ENCODE assay signal across 10 mouse cellular contexts in the genomic region with DNA sequence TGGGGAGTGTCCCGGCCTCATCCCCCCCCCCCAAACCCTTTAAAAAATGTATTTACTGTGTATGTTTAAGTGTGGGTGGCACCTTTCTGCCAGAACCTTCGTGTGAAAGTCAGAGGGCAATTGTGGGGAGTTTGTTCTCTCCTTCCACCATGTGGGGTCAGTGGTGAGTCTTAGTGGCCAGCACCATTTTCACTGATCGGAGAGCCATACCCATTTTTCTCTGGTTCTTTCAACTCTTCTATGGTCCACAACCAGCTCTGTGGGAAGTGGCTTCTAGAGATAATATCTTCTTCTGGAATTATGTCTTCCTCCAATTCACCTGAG. TPM values are rescaled to one million over a fixed set of nuclear protein-coding genes. Genes with fewer than 3 reads are reported as not detected.
DNase-seq lines count a peak whose midpoint lies in the region; ATAC-seq and TF ChIP-seq lines count a peak whose summit lies in the region.
"Had no signal": no experiment of that assay in that cellular context is flagged by ENCODE, and none has a peak within 500 bp of the region (broad histone marks: within the 10 kb centered on the region; RNA-seq: fewer than 3 reads in every experiment).

No protein-coding gene starts in this region.

- intact Hi-C loops in left cerebral cortex, postnatal 36 days (cut with DNase I): loop anchor here (2.0 to 5.0 kb wide), 2 partner anchors 57 to 115 kb away; a partner anchor contains a TSS

- no peak for ATAC-seq in heart, postnatal 0 days (ENCODE audit: insufficient read depth, low read depth)
- peak; percentile 50 for ATAC-seq in CD4-positive, CD25-positive, alpha-beta regulatory T cell, adult 4 months

- TF ChIP-seq CTCF in heart, postnatal 0 days (IDR thresholded peaks at IDR 0.05; ENCODE audit: low read depth): peak; percentile 52
- peak; percentile 57 for TF ChIP-seq CTCF in bone marrow, adult 2 months (IDR thresholded peaks at IDR 0.05; ENCODE audit: control insufficient read depth, insufficient read depth, low read length)
- TF ChIP-seq CTCF in spleen, adult 2 months (IDR thresholded peaks at IDR 0.05; ENCODE audit: extremely low read depth, insufficient read depth, insufficient read length, insufficient replicate concordance): peak; percentile 53; the same call in 1 of the 2 replicates

- no peak overlapping the region for H3K27ac ChIP-seq in heart, postnatal 0 days (ENCODE audit: low read depth)
- H3K27ac ChIP-seq in heart, embryonic 10.5 days: no peak overlapping the region
- no peak overlapping the region for H3K27ac ChIP-seq in bone marrow, adult 2 months (ENCODE audit: control insufficient read depth, insufficient read depth, low read depth, low read length, poor library complexity)
- H3K27ac ChIP-seq in spleen, adult 2 months (ENCODE audit: insufficient read depth, low read length): no peak overlapping the region
- H3K27ac ChIP-seq: embryonic facial prominence, embryonic 13.5 days; limb, embryonic 13.5 days had no signal

- H3K4me2 ChIP-seq in heart, postnatal 0 days (ENCODE audit: low read depth, low read length): no peak overlapping the region
- H3K4me2 ChIP-seq: embryonic facial prominence, embryonic 13.5 days; limb, embryonic 13.5 days had no signal

- TF ChIP-seq POLR2A in bone marrow, adult 2 months (IDR thresholded peaks at IDR 0.05; ENCODE audit: borderline replicate concordance, control insufficient read depth, low read depth, low read length): no peak
- no peak for TF ChIP-seq POLR2A in spleen, adult 2 months (IDR thresholded peaks at IDR 0.05; ENCODE audit: low read depth, low read length)

- H3K4me3 ChIP-seq in heart, postnatal 0 days (ENCODE audit: low read depth, low read length): no peak overlapping the region
- no peak overlapping the region for H3K4me3 ChIP-seq in heart, embryonic 10.5 days
- H3K4me3 ChIP-seq in bone marrow, adult 2 months (replicated peaks; ENCODE audit: control insufficient read depth, low read depth, low read length): no peak overlapping the region
- no peak overlapping the region for H3K4me3 ChIP-seq in spleen, adult 2 months (ENCODE audit: extremely low read depth, insufficient read depth, insufficient read length)
- H3K4me3 ChIP-seq: embryonic facial prominence, embryonic 13.5 days; limb, embryonic 13.5 days had no signal

- H3K4me1 ChIP-seq in heart, postnatal 0 days (ENCODE audit: control insufficient read depth, insufficient read depth): no peaks in the 10 kb centered on the region
- no peaks in the 10 kb centered on the region for H3K4me1 ChIP-seq in heart, embryonic 10.5 days
- no peaks in the 10 kb centered on the region for H3K4me1 ChIP-seq in bone marrow, adult 2 months (ENCODE audit: control insufficient read depth, insufficient read depth, low read length)
- no peaks in the 10 kb centered on the region; the same call in 1 of the 2 replicates for H3K4me1 ChIP-seq in spleen, adult 2 months (ENCODE audit: control insufficient read depth, insufficient read depth, insufficient read length)
- H3K4me1 ChIP-seq: embryonic facial prominence, embryonic 13.5 days; limb, embryonic 13.5 days had no signal

- 14% methylated on average over 3 of the region's 3 CpGs for WGBS in heart, postnatal 0 days
- WGBS in heart, embryonic 10.5 days: 21% methylated on average over 3 of the region's 3 CpGs
- 18% methylated on average over 3 of the region's 3 CpGs for WGBS in bone marrow, adult 2 months
- 21% methylated on average over 3 of the region's 3 CpGs for WGBS in spleen, adult 2 months

- DNase-seq in heart, postnatal 0 days (ENCODE audit: low spot score): peak; percentile 18
- DNase-seq in heart, embryonic 10.5 days (ENCODE audit: low spot score): no peak
- peak; percentile 59 to 76 for DNase-seq in kidney, postnatal 36 days
- peak; percentile 29 to 43 for DNase-seq in spleen, adult 2 months (ENCODE audit: low read depth in 1 of 2, low spot score in 2 of 2)
- DNase-seq in ovary, postnatal 10 days (ENCODE audit: low spot score): no peak
- DNase-seq in left cerebral cortex, postnatal 36 days (ENCODE audit: low spot score in 2 of 2): no peak

- 0 out of 2 replicates have a peak, but pooled peaks cover 6% of the 10 kb centered on the region for H3K27me3 ChIP-seq in heart, postnatal 0 days (ENCODE audit: control insufficient read depth, insufficient read depth, low read length)
- H3K27me3 ChIP-seq in heart, embryonic 10.5 days (ENCODE audit: insufficient read depth, poor library complexity, severe bottlenecking): peaks cover 36% of the 10 kb centered on the region
- no peaks in the 10 kb centered on the region for H3K27me3 ChIP-seq in spleen, adult 2 months (ENCODE audit: control insufficient read depth, insufficient read depth, low read length)

- no peaks in the 10 kb centered on the region for H3K9me3 ChIP-seq in heart, postnatal 0 days (replicated peaks; ENCODE audit: control insufficient read depth, low read length)
- H3K9me3 ChIP-seq in heart, embryonic 10.5 days: no peaks in the 10 kb centered on the region
- H3K9me3 ChIP-seq: embryonic facial prominence, embryonic 13.5 days; limb, embryonic 13.5 days had no signal

- H3K36me3 ChIP-seq in heart, postnatal 0 days (replicated peaks; ENCODE audit: control insufficient read depth, insufficient read depth, low read length): no peaks in the 10 kb centered on the region
- no peaks in the 10 kb centered on the region for H3K36me3 ChIP-seq in heart, embryonic 10.5 days
- H3K36me3 ChIP-seq in spleen, adult 2 months (ENCODE audit: control insufficient read depth, insufficient read depth, low read length): no peaks in the 10 kb centered on the region
- H3K36me3 ChIP-seq: embryonic facial prominence, embryonic 13.5 days; limb, embryonic 13.5 days had no signal

- H3K9ac ChIP-seq in heart, postnatal 0 days (replicated peaks; ENCODE audit: low read depth, low read length): no peak overlapping the region
- H3K9ac ChIP-seq: embryonic facial prominence, embryonic 13.5 days; limb, embryonic 13.5 days had no signal

- TF ChIP-seq EP300 in heart, postnatal 0 days (IDR thresholded peaks at IDR 0.05; ENCODE audit: low read depth): no peak

RNA-seq across cellular contexts. Expression of a gene that starts 8.1 kb away (rescaled TPM):
- 32.5 and 41.7 TPM in 2 replicates for total RNA-seq in heart, postnatal 0 days (2014; rRNA removed; ENCODE audit: low replicate concordance)
- polyA plus RNA-seq in heart, postnatal 0 days (2015; fragmentation: Nextera tagmentation; extraction: Ambion mirVana): 23.4 and 25.6 TPM in 2 replicates
- polyA plus RNA-seq in heart, embryonic 10.5 days (2016; fragmentation: Nextera tagmentation; extraction: Ambion mirVana): 0.46 and 5.3 TPM in 2 replicates
- 1 to 10 TPM in 1 of 2 experiments, under 1 TPM in 1; 0.85 to 1.3 TPM for polyA plus RNA-seq in CD4-positive, CD25-positive, alpha-beta regulatory T cell, adult 4 months (2017; shearing (Covaris generic))
- 68.1 and 221 TPM in 2 replicates for polyA plus RNA-seq in bone marrow, adult 2 months (2011; ENCODE audit: insufficient read depth, insufficient read length, low replicate concordance, missing spikeins)
- 160 and 170 TPM in 2 replicates for polyA plus RNA-seq in spleen, adult 2 months (2012; rRNA removed)
- total RNA-seq in left cerebral cortex, postnatal 36 days (2021): under 1 TPM; 0.59 to 0.74 TPM

RNA-seq across cellular contexts. Expression of a gene that starts 25.9 kb away (rescaled TPM):
- not detected in 2 replicates for total RNA-seq in heart, postnatal 0 days (2014; rRNA removed; ENCODE audit: low replicate concordance)
- polyA plus RNA-seq in heart, postnatal 0 days (2015; fragmentation: Nextera tagmentation; extraction: Ambion mirVana): not detected in 2 replicates
- 0.27 and 0.28 TPM in 2 replicates for polyA plus RNA-seq in heart, embryonic 10.5 days (2016; fragmentation: Nextera tagmentation; extraction: Ambion mirVana)
- polyA plus RNA-seq in CD4-positive, CD25-positive, alpha-beta regulatory T cell, adult 4 months (2017; shearing (Covaris generic)): 10 to 100 TPM in 1 of 2 experiments, 1 to 10 TPM in 1; 5.9 to 11.7 TPM
- polyA plus RNA-seq in bone marrow, adult 2 months (2011; ENCODE audit: insufficient read depth, insufficient read length, low replicate concordance, missing spikeins): 7.0 and 12.8 TPM in 2 replicates
- polyA plus RNA-seq in spleen, adult 2 months (2012; rRNA removed): 6.1 and 7.9 TPM in 2 replicates
- total RNA-seq in left cerebral cortex, postnatal 36 days (2021): not detected
- polyA plus RNA-seq: embryonic facial prominence, embryonic 13.5 days had no signal

RNA-seq across cellular contexts. Expression of a gene that starts 28.4 kb away (rescaled TPM):
- total RNA-seq in heart, postnatal 0 days (2014; rRNA removed; ENCODE audit: low replicate concordance): 30.1 and 41.2 TPM in 2 replicates
- 23.3 and 24.5 TPM in 2 replicates for polyA plus RNA-seq in heart, postnatal 0 days (2015; fragmentation: Nextera tagmentation; extraction: Ambion mirVana)
- polyA plus RNA-seq in heart, embryonic 10.5 days (2016; fragmentation: Nextera tagmentation; extraction: Ambion mirVana): 25.2 and 28.6 TPM in 2 replicates
- polyA plus RNA-seq in CD4-positive, CD25-positive, alpha-beta regulatory T cell, adult 4 months (2017; shearing (Covaris generic)): 10 to 100 TPM; 62.0 to 94.4 TPM
- polyA plus RNA-seq in bone marrow, adult 2 months (2011; ENCODE audit: insufficient read depth, insufficient read length, low replicate concordance, missing spikeins): 15.7 and 37.5 TPM in 2 replicates
- 38.5 and 39.0 TPM in 2 replicates for polyA plus RNA-seq in spleen, adult 2 months (2012; rRNA removed)
- 10 to 100 TPM; 23.2 to 23.4 TPM for total RNA-seq in left cerebral cortex, postnatal 36 days (2021)

RNA-seq across cellular contexts. Expression of a gene that starts 29.4 kb away (rescaled TPM):
- 26.6 and 28.7 TPM in 2 replicates for total RNA-seq in heart, postnatal 0 days (2014; rRNA removed; ENCODE audit: low replicate concordance)
- polyA plus RNA-seq in heart, postnatal 0 days (2015; fragmentation: Nextera tagmentation; extraction: Ambion mirVana): 32.3 and 32.4 TPM in 2 replicates
- 44.4 and 46.8 TPM in 2 replicates for polyA plus RNA-seq in heart, embryonic 10.5 days (2016; fragmentation: Nextera tagmentation; extraction: Ambion mirVana)
- polyA plus RNA-seq in CD4-positive, CD25-positive, alpha-beta regulatory T cell, adult 4 months (2017; shearing (Covaris generic)): 1 to 10 TPM; 2.6 to 3.6 TPM
- polyA plus RNA-seq in bone marrow, adult 2 months (2011; ENCODE audit: insufficient read depth, insufficient read length, low replicate concordance, missing spikeins): 7.0 and 15.4 TPM in 2 replicates
- 9.8 and 10.5 TPM in 2 replicates for polyA plus RNA-seq in spleen, adult 2 months (2012; rRNA removed)
- 1 to 10 TPM; 5.3 to 9.2 TPM for total RNA-seq in left cerebral cortex, postnatal 36 days (2021)

RNA-seq across cellular contexts. Expression of a gene that starts 59.1 kb away (rescaled TPM):
- total RNA-seq in heart, postnatal 0 days (2014; rRNA removed; ENCODE audit: low replicate concordance): 2.6 and 2.7 TPM in 2 replicates
- polyA plus RNA-seq in heart, postnatal 0 days (2015; fragmentation: Nextera tagmentation; extraction: Ambion mirVana): 1.0 TPM in 2 replicates
- polyA plus RNA-seq in heart, embryonic 10.5 days (2016; fragmentation: Nextera tagmentation; extraction: Ambion mirVana): 1.2 and 2.7 TPM in 2 replicates
- 100 to 1,000 TPM in 1 of 2 experiments, 10 to 100 TPM in 1; 88.9 to 130 TPM for polyA plus RNA-seq in CD4-positive, CD25-positive, alpha-beta regulatory T cell, adult 4 months (2017; shearing (Covaris generic))
- polyA plus RNA-seq in bone marrow, adult 2 months (2011; ENCODE audit: insufficient read depth, insufficient read length, low replicate concordance, missing spikeins): 67.9 and 112 TPM in 2 replicates
- 51.6 and 53.3 TPM in 2 replicates for polyA plus RNA-seq in spleen, adult 2 months (2012; rRNA removed)
- total RNA-seq in left cerebral cortex, postnatal 36 days (2021): 1 to 10 TPM; 3.7 to 4.7 TPM

Comparison
In these comparisons a context has a peak if more than half of its experiments do, and no peak if none do; other contexts are left out.
1. DNase-seq: peak in heart, postnatal 0 days (single experiment), kidney, postnatal 36 days (2 of 2) and spleen, adult 2 months (2 of 2); none in heart, embryonic 10.5 days (single experiment), ovary, postnatal 10 days (single experiment) and left cerebral cortex, postnatal 36 days (0 of 2).
2. Peak in every context shown above with its lines, with median percentiles within 50 percentile points of each other: CTCF ChIP-seq.